Mouse (Mus musculus) liver, embryonic 14.5 days (tissue): ENCODE data around the gene Slc25a41.

ENCODE experiments used
- CTCF ChIP-seq: IDR thresholded peaks from 2 replicates; pipeline ENCODE4 v1.5.1; 2016; ENCODE audit warnings: antibody characterized with exemption, low read depth, control low read depth
- EP300 ChIP-seq: IDR thresholded peaks from 2 replicates; pipeline ENCODE4 v1.6.1; 2016; ENCODE audit warnings: antibody characterized with exemption, low read depth

DNA sequence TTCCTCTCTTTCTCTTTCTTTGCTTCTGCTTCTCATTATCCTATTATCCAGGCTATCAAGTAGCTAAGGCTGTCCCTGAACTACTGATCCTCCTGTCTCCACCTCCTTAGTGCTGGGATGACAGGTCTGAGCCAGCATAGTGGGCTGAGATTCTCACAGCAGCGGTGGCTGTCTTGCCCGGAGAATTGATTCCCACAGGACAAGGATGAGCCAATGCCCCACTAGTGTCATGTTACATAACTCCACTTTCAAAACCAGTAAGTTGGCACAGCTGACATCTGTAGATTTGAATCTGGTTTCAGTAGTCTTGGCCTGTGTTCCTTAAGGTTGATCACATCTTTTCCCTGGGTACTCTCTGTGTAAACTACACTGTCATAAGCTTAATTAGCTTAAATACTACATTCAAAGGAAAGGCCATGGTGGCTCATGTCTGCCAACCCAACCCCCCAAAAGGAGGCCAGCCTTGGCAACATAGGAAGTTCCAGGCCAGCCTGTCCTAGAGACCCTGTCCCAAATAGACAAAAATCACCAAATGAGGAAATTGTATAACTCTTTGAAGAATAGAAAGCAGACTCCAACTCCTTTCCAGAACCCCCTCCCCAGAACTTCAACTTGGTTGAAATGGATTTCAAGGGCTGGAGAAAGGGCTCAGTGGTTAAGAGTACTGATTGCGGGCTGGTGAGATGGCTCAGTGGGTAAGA is 55.2 kb downstream of the Slc25a41 start:
- TF ChIP-seq CTCF (no peak), EP300 (no peak)
